Mouse (Mus musculus) stomach, embryonic 15.5 days (tissue): ENCODE data around the gene Bag3. TPM values are rescaled to one million over a fixed set of nuclear protein-coding genes. Genes with fewer than 3 reads are reported as not detected.
A peak's percentile ranks its signal among the peaks of the same experiment; 100 is the strongest.
"Not testable (repeated sequence)": the region's sequence is repeated elsewhere in the genome, so short reads cannot be mapped to it uniquely, and the experiment has no call there.

ENCODE experiments used
- ATAC-seq: fragments of 200-750 bp; cut with Nextera tagmentation; 2 replicates; pipeline ENCODE4 v1.8.0; 2017; ENCODE audit warnings: low read depth, moderate number of reproducible peaks, moderate TSS enrichment; ENCODE audit not compliant: insufficient read depth, low FRiP score
- H3K27ac ChIP-seq: fragments of 300-500 bp; sonication (generic); 2 replicates; pipeline ENCODE4 v1.5.1; 2015; ENCODE audit warnings: mild to moderate bottlenecking, inconsistent platforms
- H3K27me3 ChIP-seq: fragments of 300-500 bp; sonication (generic); replicated peaks from 2 replicates; pipeline ENCODE4 v1.6.1; 2015; ENCODE audit warnings: inconsistent platforms
- H3K36me3 ChIP-seq: fragments of 300-500 bp; sonication (generic); 2 replicates; pipeline ENCODE4 v1.6.1; 2015; ENCODE audit warnings: inconsistent platforms
- H3K4me1 ChIP-seq: fragments of 300-500 bp; sonication (generic); 2 replicates; pipeline ENCODE4 v1.6.1; 2015; ENCODE audit warnings: inconsistent platforms
- H3K4me2 ChIP-seq: fragments of 300-500 bp; sonication (generic); 2 replicates; pipeline ENCODE4 v1.6.1; 2015; ENCODE audit warnings: mild to moderate bottlenecking, inconsistent platforms
- H3K4me3 ChIP-seq: fragments of 300-500 bp; sonication (generic); replicated peaks from 2 replicates; pipeline ENCODE4 v1.5.1; 2015; ENCODE audit warnings: inconsistent platforms
- H3K9ac ChIP-seq: fragments of 300-500 bp; sonication (generic); 2 replicates; pipeline ENCODE4 v1.6.1; 2015; ENCODE audit warnings: inconsistent platforms
- H3K9me3 ChIP-seq: fragments of 300-500 bp; sonication (generic); 2 replicates; pipeline ENCODE4 v1.6.1; 2016; ENCODE audit warnings: inconsistent platforms
- WGBS: fragments of 180-500 bp; shearing (Covaris S2); methylation state at CpG from one replicate; pipeline ENCODE4 v1.1.7; 2015; 5-methylcytosine and 5-hydroxymethylcytosine counted together
- polyA plus RNA-seq: library from polyadenylated mRNA; unstranded; fragments of >200 nt; fragmentation: Nextera tagmentation; extraction: Ambion mirVana; gene quantifications from 2 replicates; pipeline ENCODE4 v1.2.1, GENCODE M21; 2015

Bag3 gene
- polyA plus RNA-seq, 1 experiment from 2014 or later: 14.7 TPM

- Histone ChIP-seq H3K36me3 (peaks cover 25% of the 10 kb centered on the region), H3K9me3 (no peaks in the 10 kb centered on the region), H3K27me3 (no peaks in the 10 kb centered on the region), H3K4me2 (no peak overlapping the region), H3K9ac (no peak overlapping the region), H3K4me3 (no peak overlapping the region), H3K4me1 (peaks cover 7% of the 10 kb centered on the region; the same call in 1 of the 2 replicates), H3K27ac (no peak overlapping the region)
- ATAC-seq: no peak
- 27% methylated on average over 1 of the region's 1 CpGs for WGBS
Observed at GRCm38 (mm10) chr7:128550328-128551086, 27.1 kb downstream of the Bag3 start.

- Histone ChIP-seq H3K27ac (no peak overlapping the region), H3K4me1 (peaks cover 7% of the 10 kb centered on the region; the same call in 1 of the 2 replicates), H3K9me3 (no peaks in the 10 kb centered on the region), H3K4me3 (no peak overlapping the region), H3K9ac (no peak overlapping the region), H3K36me3 (peaks cover 19% of the 10 kb centered on the region), H3K4me2 (no peak overlapping the region), H3K27me3 (no peaks in the 10 kb centered on the region)
- ATAC-seq: no peak
- WGBS: 50% methylated on average over 3 of the region's 3 CpGs
Observed at GRCm38 (mm10) chr7:128551087-128551457, 27.7 kb downstream of the Bag3 start.

GRCm38 (mm10) chr7:128553105-128553705, 29.8 kb downstream of the Bag3 start:
- Histone ChIP-seq H3K9me3 (no peaks in the 10 kb centered on the region), H3K9ac (no peak overlapping the region), H3K27ac (peak overlapping the region; percentile 53; the same call in 1 of the 2 replicates), H3K27me3 (no peaks in the 10 kb centered on the region), H3K36me3 (peaks cover 2% of the 10 kb centered on the region; the same call in 1 of the 2 replicates), H3K4me1 (peaks cover 7% of the 10 kb centered on the region; the same call in 1 of the 2 replicates), H3K4me2 (no peak overlapping the region), H3K4me3 (no peak overlapping the region)
- 17% methylated on average over 3 of the region's 3 CpGs for WGBS
- peak; percentile 79; the same call in 1 of the 2 replicates for ATAC-seq

DNA sequence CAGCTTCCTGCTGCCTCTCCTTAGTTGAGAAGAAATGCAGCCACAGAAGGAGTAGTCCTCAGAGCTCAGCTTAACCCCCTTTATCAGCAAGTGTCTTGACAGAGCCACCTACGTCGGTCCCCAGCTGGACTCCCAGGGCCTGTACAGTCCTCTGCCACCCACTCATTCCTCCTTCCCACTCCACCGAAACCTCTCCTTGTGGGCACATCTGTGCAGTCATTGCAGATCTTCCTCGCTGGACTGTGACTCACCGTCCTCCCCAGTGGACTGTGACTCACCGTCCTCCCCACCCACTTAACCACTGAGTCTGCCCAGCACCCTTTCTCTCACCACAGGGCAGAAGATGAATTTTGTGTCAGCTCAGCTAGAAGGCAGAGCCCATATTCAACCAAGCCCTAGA, 31.1 kb downstream of the Bag3 start:
- 75% methylated on average over 6 of the region's 6 CpGs for WGBS
- Histone ChIP-seq H3K27ac (peak overlapping the region; percentile 40; the same call in 1 of the 2 replicates), H3K9ac (no peak overlapping the region), H3K9me3 (no peaks in the 10 kb centered on the region), H3K4me1 (peaks cover 3% of the 10 kb centered on the region; the same call in 1 of the 2 replicates), H3K4me3 (no peak overlapping the region), H3K4me2 (no peak overlapping the region), H3K36me3 (no peaks in the 10 kb centered on the region), H3K27me3 (no peaks in the 10 kb centered on the region)
- ATAC-seq: no peak

DNA sequence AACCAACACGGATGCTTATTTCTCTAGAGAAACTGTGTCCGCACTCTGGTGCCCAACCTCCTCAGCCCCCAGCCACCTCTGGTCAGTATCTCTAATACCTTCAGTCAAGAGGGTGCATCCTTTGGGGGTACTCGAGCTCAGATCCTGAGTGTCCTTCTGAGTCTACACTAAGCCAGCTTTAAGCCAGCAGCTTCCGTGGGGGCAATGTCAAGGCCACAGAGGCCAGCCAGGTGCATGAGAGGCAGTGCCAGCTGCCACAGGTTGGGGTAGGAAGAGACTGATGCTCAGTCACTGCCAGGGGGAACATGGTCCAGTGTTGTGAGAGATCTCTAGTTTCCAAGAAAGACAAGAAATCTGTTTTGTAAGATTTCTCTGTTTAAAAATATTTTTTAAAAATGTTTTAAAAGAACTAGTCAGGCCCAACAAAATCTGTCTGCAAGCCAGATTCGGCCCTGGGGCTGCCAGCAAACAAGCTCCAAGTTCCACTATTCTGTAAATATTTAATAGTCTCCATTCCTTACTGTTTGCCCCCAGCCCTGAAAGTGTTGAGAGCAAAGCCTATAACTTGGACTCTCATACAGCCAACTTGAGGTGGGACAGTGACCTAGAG, 31.8 kb downstream of the Bag3 start:
- no peaks in the 10 kb centered on the region for H3K27me3 ChIP-seq
- no peak overlapping the region for H3K4me3 ChIP-seq
- no peaks in the 10 kb centered on the region for H3K36me3 ChIP-seq
- no peak overlapping the region for H3K9ac ChIP-seq
- H3K27ac ChIP-seq: no peak overlapping the region
- no peak overlapping the region for H3K4me2 ChIP-seq
- H3K9me3 ChIP-seq: no peaks in the 10 kb centered on the region
- peaks cover 3% of the 10 kb centered on the region; the same call in 1 of the 2 replicates for H3K4me1 ChIP-seq
- 74% methylated on average over 5 of the region's 5 CpGs for WGBS
- ATAC-seq: no peak

DNA sequence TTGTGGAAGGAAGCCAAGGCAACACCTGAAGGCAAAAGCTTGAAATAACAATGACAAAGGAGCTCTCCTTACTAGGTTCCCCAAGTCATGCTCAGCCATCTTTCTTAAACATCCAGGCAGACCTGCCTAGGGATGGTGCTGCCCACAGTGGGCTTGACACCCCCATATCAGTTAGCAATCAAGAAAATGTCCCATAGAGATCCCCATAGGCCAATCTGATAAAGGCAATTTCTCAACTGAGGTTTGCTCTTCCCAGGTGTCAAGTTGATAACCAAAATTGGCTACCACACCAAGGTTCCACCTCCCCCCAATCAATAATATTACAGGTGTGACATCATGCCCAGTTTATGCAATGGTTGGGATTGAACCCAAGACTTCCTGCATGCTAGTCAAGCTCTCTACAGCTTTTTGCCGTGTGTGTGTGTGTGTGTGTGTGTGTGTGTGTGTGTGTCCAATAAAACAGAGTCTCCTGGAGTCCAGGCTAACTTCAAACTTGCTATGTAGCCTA, 33.6 kb downstream of the Bag3 start:
- no peaks in the 10 kb centered on the region for H3K27me3 ChIP-seq
- 79% methylated on average over 1 of the region's 1 CpGs for WGBS
- no peak overlapping the region for H3K27ac ChIP-seq
- H3K4me1 ChIP-seq: peaks cover 3% of the 10 kb centered on the region; the same call in 1 of the 2 replicates
- no peak overlapping the region for H3K4me2 ChIP-seq
- no peak for ATAC-seq
- H3K36me3 ChIP-seq: no peaks in the 10 kb centered on the region
- H3K9ac ChIP-seq: no peak overlapping the region
- H3K9me3 ChIP-seq: no peaks in the 10 kb centered on the region
- H3K4me3 ChIP-seq: no peak overlapping the region

- Histone ChIP-seq H3K27ac (no peak overlapping the region), H3K9me3 (no peaks in the 10 kb centered on the region), H3K4me3 (no peak overlapping the region), H3K4me1 (no peaks in the 10 kb centered on the region), H3K4me2 (no peak overlapping the region), H3K27me3 (no peaks in the 10 kb centered on the region), H3K9ac (no peak overlapping the region), H3K36me3 (no peaks in the 10 kb centered on the region)
- ATAC-seq: no peak
- WGBS: 43% methylated on average over 4 of the region's 4 CpGs
Observed at GRCm38 (mm10) chr7:128563373-128563772, 40.0 kb downstream of the Bag3 start.

DNA sequence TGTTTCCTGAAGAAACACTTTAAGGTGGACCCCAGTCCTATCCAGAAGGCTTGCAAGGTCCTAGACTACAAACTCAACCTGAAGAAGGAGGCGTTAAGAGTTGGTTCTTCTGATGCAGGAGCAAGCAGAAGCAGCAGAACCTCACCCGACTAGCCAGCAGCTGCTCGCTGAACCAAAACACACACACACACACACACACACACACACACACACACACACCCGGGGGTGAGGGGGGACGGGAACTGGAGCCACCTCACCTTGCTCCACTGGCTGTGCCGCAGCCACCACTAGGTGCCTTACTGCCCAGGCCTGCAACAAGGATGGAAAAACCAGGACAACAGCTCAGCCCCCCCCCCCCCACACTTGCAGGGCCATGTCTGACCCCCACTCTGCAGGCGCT, 42.9 kb downstream of the Bag3 start:
- WGBS: 68% methylated on average over 7 of the region's 7 CpGs
- no peak overlapping the region for H3K9ac ChIP-seq
- no peak for ATAC-seq
- H3K4me2 ChIP-seq: no peak overlapping the region
- H3K27ac ChIP-seq: no peak overlapping the region
- no peaks in the 10 kb centered on the region for H3K36me3 ChIP-seq
- H3K27me3 ChIP-seq: no peaks in the 10 kb centered on the region
- H3K4me1 ChIP-seq: no peaks in the 10 kb centered on the region
- no peak overlapping the region for H3K4me3 ChIP-seq
- no peaks in the 10 kb centered on the region for H3K9me3 ChIP-seq

- no peaks in the 10 kb centered on the region for H3K27me3 ChIP-seq
- no peaks in the 10 kb centered on the region for H3K36me3 ChIP-seq
- no peaks in the 10 kb centered on the region for H3K4me1 ChIP-seq
- H3K4me2 ChIP-seq: no peak overlapping the region
- H3K9me3 ChIP-seq: no peaks in the 10 kb centered on the region
- ATAC-seq: no peak
- H3K9ac ChIP-seq: no peak overlapping the region
- no peak overlapping the region for H3K4me3 ChIP-seq
- 82% methylated on average over 8 of the region's 8 CpGs for WGBS
- no peak overlapping the region for H3K27ac ChIP-seq
Observed at GRCm38 (mm10) chr7:128567561-128568244, 44.3 kb downstream of the Bag3 start.

DNA sequence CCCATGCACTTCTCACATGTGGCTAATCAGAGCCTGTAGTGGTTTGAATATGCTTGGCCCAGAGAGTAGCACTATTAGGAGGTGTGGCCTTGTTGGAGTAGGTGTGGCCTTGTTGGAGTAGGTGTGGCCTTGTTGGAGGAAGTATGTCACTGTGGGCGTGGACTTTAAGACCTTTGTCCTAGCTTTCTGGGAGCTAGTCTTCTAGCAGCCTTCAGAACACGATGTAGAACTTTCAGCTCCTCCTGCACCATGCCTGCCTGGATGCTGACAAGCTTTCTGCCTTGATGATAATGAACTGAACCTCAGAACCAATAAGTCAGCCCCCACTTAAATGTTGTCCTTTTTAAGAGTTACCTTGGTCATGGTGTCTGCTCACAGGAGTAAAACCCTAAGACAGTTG, 46.0 kb downstream of the Bag3 start:
- 79% methylated on average over 2 of the region's 2 CpGs for WGBS
- not testable (repeated sequence) for H3K4me2 ChIP-seq, H3K9ac ChIP-seq, H3K4me1 ChIP-seq, H3K27ac ChIP-seq, H3K9me3 ChIP-seq, ATAC-seq, H3K36me3 ChIP-seq, H3K4me3 ChIP-seq, H3K27me3 ChIP-seq

DNA sequence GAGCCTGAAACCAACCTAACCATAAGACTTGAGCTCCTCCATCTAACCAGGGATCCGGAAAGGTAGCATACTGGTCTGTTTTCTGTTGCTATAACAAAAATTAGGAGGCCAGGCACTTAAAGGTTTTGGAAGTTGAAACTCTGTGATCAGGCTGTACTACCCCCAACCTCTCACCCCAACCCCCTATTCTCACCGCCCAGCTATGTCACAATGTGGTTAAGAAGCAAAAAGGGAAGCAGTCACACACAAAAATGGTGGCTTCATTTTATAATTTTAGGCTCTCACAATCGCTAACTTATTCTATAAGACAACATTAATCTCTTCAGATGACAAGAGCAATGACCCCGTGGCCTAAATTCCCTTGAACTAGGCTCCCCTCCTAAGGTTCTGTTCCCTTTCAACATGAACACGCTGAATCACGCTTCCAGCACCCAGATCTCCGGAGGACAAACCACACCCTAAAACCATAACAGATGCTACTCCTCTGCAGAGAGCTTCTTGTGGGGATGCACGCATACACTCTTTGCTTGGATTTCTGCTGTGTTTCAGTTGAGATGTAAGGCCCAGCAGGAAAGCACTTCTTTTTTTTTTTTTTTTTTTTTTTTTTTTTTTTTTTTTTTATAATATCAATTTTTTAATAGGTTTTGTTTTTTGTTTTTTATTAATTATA, 46.7 kb downstream of the Bag3 start:
- no peak overlapping the region for H3K9ac ChIP-seq
- H3K4me2 ChIP-seq: no peak overlapping the region
- no peaks in the 10 kb centered on the region for H3K36me3 ChIP-seq
- no peak overlapping the region for H3K4me3 ChIP-seq
- H3K27me3 ChIP-seq: no peaks in the 10 kb centered on the region
- WGBS: 84% methylated on average over 8 of the region's 8 CpGs
- H3K9me3 ChIP-seq: no peaks in the 10 kb centered on the region
- H3K4me1 ChIP-seq: no peaks in the 10 kb centered on the region
- no peak overlapping the region for H3K27ac ChIP-seq
- no peak for ATAC-seq
